Mouse (Mus musculus) liver, embryonic 14.5 days (tissue): Measurements from ENCODE around the gene G6pc.

Source experiments
- CTCF ChIP-seq: IDR thresholded peaks from 2 replicates; pipeline ENCODE4 v1.5.1; 2016; ENCODE audit warnings: antibody characterized with exemption, low read depth, control low read depth
- EP300 ChIP-seq: IDR thresholded peaks from 2 replicates; pipeline ENCODE4 v1.6.1; 2016; ENCODE audit warnings: antibody characterized with exemption, low read depth

DNA sequence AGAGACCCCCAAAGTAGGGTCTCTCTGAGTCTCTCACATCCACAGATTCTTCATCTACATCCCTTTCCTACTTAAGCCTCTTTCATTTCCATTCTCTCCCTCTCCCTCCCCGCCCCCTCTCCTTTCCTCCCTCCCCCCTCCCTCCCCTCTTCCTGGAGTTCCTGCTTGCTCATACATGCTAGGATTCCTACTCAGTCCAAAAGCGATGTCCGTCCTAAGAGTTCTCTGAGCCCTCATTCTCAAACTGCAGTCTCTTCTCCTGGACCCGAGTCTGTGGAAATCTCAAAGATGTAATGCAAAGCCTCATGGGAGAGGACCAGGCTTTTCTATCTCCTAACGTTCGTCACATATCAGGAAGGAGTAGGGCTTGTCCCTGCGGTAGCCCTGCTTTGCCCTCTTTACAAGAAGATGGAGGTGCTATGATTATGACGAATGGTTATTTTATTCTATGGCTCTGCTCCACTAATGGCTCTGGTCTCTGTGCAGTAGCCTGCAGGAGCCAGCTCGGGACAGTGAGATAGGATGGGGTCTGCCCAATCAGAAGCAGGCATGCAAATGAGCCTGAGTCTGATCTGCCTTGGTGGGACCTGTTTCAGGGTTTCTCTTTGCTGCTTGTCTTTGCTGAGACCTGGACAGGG lies 29.1 kb upstream of the G6pc start:
- TF ChIP-seq CTCF = no peak
- no peak for TF ChIP-seq EP300
